Mouse (Mus musculus) midbrain, embryonic 10.5 days (tissue): ENCODE data around the gene Grifin. TPM values are rescaled to one million over a fixed set of nuclear protein-coding genes. Genes with fewer than 3 reads are reported as not detected.
A peak's percentile ranks its signal among the peaks of the same experiment; 100 is the strongest.

Source experiments
- DNase-seq: peaks from one replicate; pipeline ENCODE4 v3.0.0-alpha.2; 2017; ENCODE audit warnings: low spot score
- H3K27ac ChIP-seq: fragments of 300-500 bp; sonication (generic); replicated peaks from 2 replicates; pipeline ENCODE4 v1.5.1; 2016; ENCODE audit warnings: mild to moderate bottlenecking
- H3K27me3 ChIP-seq: fragments of 300-500 bp; sonication (generic); 2 replicates; pipeline ENCODE4 v1.6.1; 2016; ENCODE audit warnings: low read depth, mild to moderate bottlenecking; ENCODE audit not compliant: poor library complexity, severe bottlenecking
- H3K36me3 ChIP-seq: fragments of 300-500 bp; sonication (generic); 2 replicates; pipeline ENCODE4 v1.6.1; 2016; ENCODE audit warnings: mild to moderate bottlenecking, moderate library complexity
- H3K4me1 ChIP-seq: fragments of 300-500 bp; sonication (generic); 2 replicates; pipeline ENCODE4 v1.6.1; 2016
- H3K4me3 ChIP-seq: fragments of 300-500 bp; sonication (generic); 2 replicates; pipeline ENCODE4 v1.5.1; 2016; ENCODE audit warnings: mild to moderate bottlenecking, moderate library complexity
- H3K9me3 ChIP-seq: fragments of 300-500 bp; sonication (generic); replicated peaks from 2 replicates; pipeline ENCODE4 v1.6.1; 2016; ENCODE audit warnings: mild to moderate bottlenecking
- WGBS: fragments of 180-500 bp; shearing (Covaris S2); methylation state at CpG from one replicate; pipeline ENCODE4 v1.1.7; 2016; 5-methylcytosine and 5-hydroxymethylcytosine counted together
- polyA plus RNA-seq: library from polyadenylated mRNA; unstranded; fragments of >200 nt; fragmentation: Nextera tagmentation; extraction: Ambion mirVana; gene quantifications from 2 replicates; pipeline ENCODE4 v1.2.1, GENCODE M21; 2016

Grifin gene
- polyA plus RNA-seq, 1 experiment from 2014 or later, result 0.62 TPM

- H3K27ac ChIP-seq, result peak overlapping the region; percentile 88
- peaks cover 74% of the 10 kb centered on the region for H3K4me1 ChIP-seq
- 63% methylated on average over 4 of the region's 4 CpGs for WGBS
- no peaks in the 10 kb centered on the region for H3K9me3 ChIP-seq
- H3K4me3 ChIP-seq, result 0 out of 2 replicates have a peak overlapping the region, but pooled peaks have one; percentile 27
- no peaks in the 10 kb centered on the region for H3K36me3 ChIP-seq
- peaks cover 12% of the 10 kb centered on the region for H3K27me3 ChIP-seq
- no peak for DNase-seq
Observed at GRCm38 (mm10) chr5:140566271-140566670, 1.4 kb upstream of the Grifin start.

GRCm38 (mm10) chr5:140565856-140566255, 985 bp upstream of the Grifin start:
- Histone ChIP-seq H3K36me3 (no peaks in the 10 kb centered on the region), H3K27ac (peak overlapping the region; percentile 88), H3K4me3 (peak overlapping the region; percentile 27), H3K27me3 (peaks cover 12% of the 10 kb centered on the region), H3K9me3 (no peaks in the 10 kb centered on the region), H3K4me1 (peaks cover 70% of the 10 kb centered on the region)
- WGBS, result 50% methylated on average over 6 of the region's 6 CpGs
- DNase-seq, result peak; percentile 63

DNA sequence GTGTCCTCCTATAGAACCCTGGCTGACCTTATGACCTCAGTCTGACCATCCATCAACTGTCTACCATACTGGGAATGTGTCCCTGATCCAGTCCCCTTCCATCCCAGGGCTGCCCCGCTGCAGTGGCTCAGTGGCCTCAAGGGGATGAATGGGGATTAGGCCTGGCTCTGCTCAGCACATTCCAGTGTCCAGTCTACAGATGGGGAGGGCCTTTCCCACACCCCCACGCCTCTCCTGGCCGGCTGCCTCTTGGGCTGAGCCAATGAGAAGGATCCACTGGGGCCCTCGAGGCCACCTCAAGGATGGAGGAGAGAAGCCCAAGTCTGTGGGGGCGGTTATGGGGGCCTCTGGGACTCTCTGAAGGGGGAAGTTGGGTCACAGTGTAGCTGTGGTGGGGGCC, 580 bp upstream of the Grifin start:
- Histone ChIP-seq H3K27me3 (peaks cover 12% of the 10 kb centered on the region), H3K4me3 (peak overlapping the region; percentile 27), H3K36me3 (no peaks in the 10 kb centered on the region), H3K27ac (peak overlapping the region; percentile 88), H3K4me1 (peaks cover 69% of the 10 kb centered on the region), H3K9me3 (no peaks in the 10 kb centered on the region)
- peak; percentile 68 for DNase-seq
- 30% methylated on average over 5 of the region's 5 CpGs for WGBS

DNA sequence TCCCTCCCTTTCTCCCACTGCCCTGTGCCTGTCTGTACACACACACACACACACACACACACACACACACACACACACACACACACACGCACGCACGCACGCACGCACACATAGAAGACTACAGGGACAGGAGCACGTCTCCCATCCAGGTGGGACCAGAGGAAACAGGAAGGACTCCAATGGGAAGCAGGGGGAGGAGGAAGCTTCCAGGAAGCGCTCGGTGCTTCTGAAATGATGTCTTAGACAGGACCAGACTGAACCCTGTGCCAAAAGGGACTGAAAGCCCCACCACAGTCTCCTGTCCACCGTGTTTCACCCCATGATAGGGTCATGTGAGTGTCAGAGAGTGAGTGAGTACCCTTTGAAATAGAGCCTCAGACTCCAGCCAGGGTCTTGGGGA, 2.3 kb downstream of the Grifin start:
- 84% methylated on average over 9 of the region's 9 CpGs for WGBS
- peaks cover 12% of the 10 kb centered on the region for H3K27me3 ChIP-seq
- H3K4me1 ChIP-seq, result peaks cover 53% of the 10 kb centered on the region
- H3K36me3 ChIP-seq, result no peaks in the 10 kb centered on the region
- H3K27ac ChIP-seq, result peak overlapping the region; percentile 88
- no peak for DNase-seq
- H3K4me3 ChIP-seq, result no peak overlapping the region
- H3K9me3 ChIP-seq, result no peaks in the 10 kb centered on the region

- H3K36me3 ChIP-seq, result no peaks in the 10 kb centered on the region
Observed at GRCm38 (mm10) chr5:140556859-140557258, 8.0 kb downstream of the Grifin start.

GRCm38 (mm10) chr5:140553719-140554118, 11.2 kb downstream of the Grifin start:
- WGBS, result 90% methylated on average over 7 of the region's 7 CpGs
- 0 out of 2 replicates have a peak overlapping the region, but pooled peaks have one; percentile 35 for H3K27ac ChIP-seq

More at GRCm38 (mm10) chr5:140556859-140557258, 8.0 kb downstream of the Grifin start:
- WGBS, result 66% methylated on average over 3 of the region's 3 CpGs
- peaks cover 4% of the 10 kb centered on the region for H3K4me1 ChIP-seq
- no peaks in the 10 kb centered on the region for H3K27me3 ChIP-seq
- DNase-seq, result no peak
- no peak overlapping the region for H3K4me3 ChIP-seq
- H3K9me3 ChIP-seq, result no peaks in the 10 kb centered on the region
- H3K27ac ChIP-seq, result 0 out of 2 replicates have a peak overlapping the region, but pooled peaks have one; percentile 24

GRCm38 (mm10) chr5:140549306-140550047, 15.4 kb downstream of the Grifin start:
- WGBS, result 31% methylated on average over 17 of the region's 17 CpGs
- peak; percentile 69 for DNase-seq
- Histone ChIP-seq H3K4me1 (peaks cover 14% of the 10 kb centered on the region), H3K9me3 (0 out of 2 replicates have a peak, but pooled peaks cover 5% of the 10 kb centered on the region), H3K36me3 (no peaks in the 10 kb centered on the region), H3K27me3 (no peaks in the 10 kb centered on the region), H3K4me3 (peak overlapping the region; percentile 29), H3K27ac (peak overlapping the region; percentile 85)

More at GRCm38 (mm10) chr5:140553719-140554118, 11.2 kb downstream of the Grifin start:
- Histone ChIP-seq H3K27me3 (no peaks in the 10 kb centered on the region), H3K4me1 (peaks cover 17% of the 10 kb centered on the region), H3K36me3 (no peaks in the 10 kb centered on the region), H3K9me3 (0 out of 2 replicates have a peak, but pooled peaks cover 2% of the 10 kb centered on the region), H3K4me3 (no peak overlapping the region)
- no peak for DNase-seq

DNA sequence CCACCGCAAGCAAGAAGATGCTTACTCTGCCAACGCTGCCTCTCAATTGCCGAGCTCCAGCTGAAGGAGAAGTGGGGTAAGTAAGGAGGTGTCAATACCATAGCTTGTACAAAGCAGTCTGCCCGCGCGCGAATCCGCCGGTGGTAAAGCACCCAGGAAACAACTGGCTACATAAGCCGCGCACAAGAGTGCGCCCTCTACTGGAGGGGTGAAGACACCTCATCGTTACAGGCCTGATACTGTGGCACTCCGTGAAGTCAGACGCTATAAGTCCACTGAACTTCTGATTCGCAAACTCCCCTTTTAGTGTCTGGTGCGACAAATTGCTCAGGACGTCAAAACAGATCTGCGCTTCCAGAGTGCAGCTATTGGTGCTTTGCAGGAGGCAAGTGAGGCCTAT, 18.5 kb downstream of the Grifin start:
- Histone ChIP-seq H3K27me3 (0 out of 2 replicates have a peak, but pooled peaks cover 4% of the 10 kb centered on the region), H3K4me3 (no peak overlapping the region), H3K36me3 (no peaks in the 10 kb centered on the region), H3K27ac (0 out of 2 replicates have a peak overlapping the region, but pooled peaks have one; percentile 28), H3K9me3 (0 out of 2 replicates have a peak, but pooled peaks cover 5% of the 10 kb centered on the region), H3K4me1 (peaks cover 22% of the 10 kb centered on the region)
- 88% methylated on average over 19 of the region's 19 CpGs for WGBS
- no peak for DNase-seq

DNA sequence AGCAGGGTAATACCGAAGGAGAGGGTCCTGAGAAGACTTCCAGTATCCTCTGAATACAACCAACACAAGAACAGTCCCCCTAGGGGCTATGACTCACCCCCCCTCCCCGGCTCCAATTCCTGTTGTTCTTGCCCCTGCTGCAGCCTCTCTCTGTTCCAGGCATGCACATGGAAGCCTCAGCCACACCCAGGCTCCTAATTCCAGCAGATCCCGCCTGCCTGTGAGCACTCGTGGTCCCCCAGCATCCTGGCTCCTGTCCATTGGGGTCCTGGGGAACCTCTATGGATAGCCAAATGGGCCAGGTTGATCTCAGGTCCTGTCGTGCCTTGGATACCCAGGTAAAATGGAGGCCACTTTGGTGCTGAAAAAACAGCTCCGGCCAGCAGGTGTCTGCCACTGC, 19.2 kb downstream of the Grifin start:
- peaks cover 22% of the 10 kb centered on the region for H3K4me1 ChIP-seq
- H3K27ac ChIP-seq, result peak overlapping the region; percentile 55; the same call in 1 of the 2 replicates
- H3K27me3 ChIP-seq, result 0 out of 2 replicates have a peak, but pooled peaks cover 4% of the 10 kb centered on the region
- no peak for DNase-seq
- 62% methylated on average over 6 of the region's 6 CpGs for WGBS
- 0 out of 2 replicates have a peak, but pooled peaks cover 5% of the 10 kb centered on the region for H3K9me3 ChIP-seq
- H3K36me3 ChIP-seq, result no peaks in the 10 kb centered on the region
- H3K4me3 ChIP-seq, result no peak overlapping the region

GRCm38 (mm10) chr5:140542811-140543575, 21.9 kb downstream of the Grifin start:
- DNase-seq, result no peak
- Histone ChIP-seq H3K36me3 (no peaks in the 10 kb centered on the region), H3K27ac (peak overlapping the region; percentile 59), H3K9me3 (0 out of 2 replicates have a peak, but pooled peaks cover 1% of the 10 kb centered on the region), H3K4me3 (no peak overlapping the region), H3K4me1 (peaks cover 10% of the 10 kb centered on the region), H3K27me3 (peaks cover 4% of the 10 kb centered on the region; the same call in 1 of the 2 replicates)
- 86% methylated on average over 9 of the region's 9 CpGs for WGBS

GRCm38 (mm10) chr5:140540106-140540505, 24.8 kb downstream of the Grifin start:
- peaks cover 17% of the 10 kb centered on the region for H3K4me1 ChIP-seq
- H3K9me3 ChIP-seq, result no peaks in the 10 kb centered on the region
- peaks cover 4% of the 10 kb centered on the region; the same call in 1 of the 2 replicates for H3K27me3 ChIP-seq
- peak; percentile 83 for DNase-seq
- no peaks in the 10 kb centered on the region for H3K36me3 ChIP-seq
- 0 out of 2 replicates have a peak overlapping the region, but pooled peaks have one; percentile 20 for H3K27ac ChIP-seq
- WGBS, result 16% methylated on average over 8 of the region's 8 CpGs
- no peak overlapping the region for H3K4me3 ChIP-seq

DNA sequence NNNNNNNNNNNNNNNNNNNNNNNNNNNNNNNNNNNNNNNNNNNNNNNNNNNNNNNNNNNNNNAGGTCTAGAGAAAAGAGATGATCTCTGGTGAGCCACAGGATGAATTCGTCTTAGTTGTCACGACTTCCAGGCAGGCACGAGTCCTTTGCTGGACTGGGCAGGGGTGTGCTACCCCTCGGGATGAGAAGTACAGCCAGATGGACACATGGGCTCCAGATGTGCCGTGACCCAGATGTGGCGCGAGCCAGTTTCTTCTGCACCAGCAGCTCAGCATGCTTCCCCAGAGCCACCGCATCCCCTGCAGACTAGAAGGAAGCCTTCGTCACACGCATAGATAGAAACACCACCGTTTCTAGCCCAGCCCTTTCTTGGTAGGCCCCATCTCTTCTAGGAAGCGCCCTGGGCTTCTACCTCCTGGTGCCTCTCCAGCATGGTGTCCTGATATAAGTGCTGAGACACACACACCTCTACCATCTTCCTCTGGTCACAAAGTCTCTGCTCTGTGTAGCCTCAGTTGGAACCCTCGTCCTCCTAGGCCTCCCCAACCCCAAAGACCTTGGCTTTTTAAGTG, 26.7 kb downstream of the Grifin start:
- H3K27ac ChIP-seq, result no peak overlapping the region
- no peaks in the 10 kb centered on the region for H3K9me3 ChIP-seq
- WGBS, result 72% methylated on average over 13 of the region's 13 CpGs
- H3K36me3 ChIP-seq, result no peaks in the 10 kb centered on the region
- peaks cover 15% of the 10 kb centered on the region for H3K4me1 ChIP-seq
- peaks cover 4% of the 10 kb centered on the region; the same call in 1 of the 2 replicates for H3K27me3 ChIP-seq
- no peak overlapping the region for H3K4me3 ChIP-seq
- DNase-seq, result no peak
